Mouse (Mus musculus) kidney, adult 2 months (tissue): Measurements from ENCODE around the gene Them7.

Experiments used
- CTCF ChIP-seq: fragments of 200-500 bp; conservative IDR thresholded peaks from 2 replicates; pipeline ENCODE4 v1.5.1; 2011; ENCODE audit warnings: low read depth, mild to moderate bottlenecking, control low read depth, low read length, moderate library complexity, mixed read lengths; ENCODE audit not compliant: insufficient read depth, insufficient read length
- POLR2A ChIP-seq: fragments of 200-500 bp; IDR thresholded peaks from one replicate; pipeline ENCODE4 v1.6.1; 2011; ENCODE audit warnings: low read depth, low read length, control low read depth

DNA sequence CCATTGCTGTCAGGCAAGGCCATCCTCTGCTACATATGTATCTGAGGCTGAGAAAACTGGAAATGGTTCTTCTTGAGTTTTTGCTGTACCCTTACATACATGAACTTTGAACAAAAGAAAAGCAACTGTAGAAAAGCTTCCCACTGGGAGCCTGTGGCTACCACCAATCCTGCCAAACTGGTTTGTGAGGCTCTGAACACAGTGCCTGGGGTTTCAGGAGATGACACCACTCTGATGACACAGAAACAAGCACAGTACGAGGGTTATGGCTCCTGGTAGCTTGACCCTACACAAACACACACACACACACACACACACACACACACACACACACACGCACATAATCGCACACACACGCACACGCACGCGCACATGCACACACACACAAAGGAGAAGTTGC, 151.1 kb downstream of the Them7 start:
- TF ChIP-seq POLR2A, result no peak
- no peak for TF ChIP-seq CTCF
